Mouse (Mus musculus) ES-CJ7 (cell line): ENCODE measurements around the gene Zfp273.
"Not testable (repeated sequence)": the region's sequence is repeated elsewhere in the genome, so short reads cannot be mapped to it uniquely, and the experiment has no call there.

ENCODE experiments used
- DNase-seq: peaks from one replicate; pipeline ENCODE4 v3.0.0; 2011; ENCODE audit warnings: low read depth, low spot score

Gene Zfp273

GRCm38 (mm10) chr13:67867899-67868298 is 54.4 kb downstream of the Zfp273 start:
- DNase-seq, result peak; percentile 63

- not testable (repeated sequence) for DNase-seq
These were observed 62.6 kb downstream of the Zfp273 start for GRCm38 (mm10) chr13:67876049-67876698.
